Mouse (Mus musculus) limb, embryonic 10.5 days (tissue): ENCODE results near the gene Qrich1. TPM values are rescaled to one million over a fixed set of nuclear protein-coding genes. Genes with fewer than 3 reads are reported as not detected.
"Not testable (repeated sequence)": the region's sequence is repeated elsewhere in the genome, so short reads cannot be mapped to it uniquely, and the experiment has no call there.

ENCODE experiments used
- DNase-seq: peaks from one replicate; pipeline ENCODE4 v3.0.0-alpha.2; 2017; ENCODE audit warnings: low spot score
- H3K27ac ChIP-seq: fragments of 300-500 bp; sonication (generic); 2 replicates; pipeline ENCODE4 v1.5.1; 2016; ENCODE audit warnings: mild to moderate bottlenecking
- H3K27me3 ChIP-seq: fragments of 300-500 bp; sonication (generic); 2 replicates; pipeline ENCODE4 v1.6.1; 2016; ENCODE audit warnings: low read depth, mild to moderate bottlenecking; ENCODE audit not compliant: poor library complexity, severe bottlenecking
- H3K36me3 ChIP-seq: fragments of 300-500 bp; sonication (generic); 2 replicates; pipeline ENCODE4 v1.6.1; 2016; ENCODE audit warnings: mild to moderate bottlenecking, moderate library complexity
- H3K4me1 ChIP-seq: fragments of 300-500 bp; sonication (generic); 2 replicates; pipeline ENCODE4 v1.6.1; 2016
- H3K4me3 ChIP-seq: fragments of 300-500 bp; sonication (generic); 2 replicates; pipeline ENCODE4 v1.5.1; 2016; ENCODE audit warnings: mild to moderate bottlenecking, moderate library complexity
- H3K9me3 ChIP-seq: fragments of 300-500 bp; sonication (generic); replicated peaks from 2 replicates; pipeline ENCODE4 v1.6.1; 2016; ENCODE audit warnings: mild to moderate bottlenecking
- WGBS: fragments of 180-500 bp; shearing (Covaris S2); methylation state at CpG from one replicate; pipeline ENCODE4 v1.1.7; 2016; 5-methylcytosine and 5-hydroxymethylcytosine counted together
- microRNA counts: library from miRNA; unstranded; fragments of <30 nt; microRNA quantifications from one replicate; lab custom pipeline; 2017
- microRNA-seq: library from miRNA; unstranded; fragments of <30 nt; microRNA quantifications from one replicate; pipeline ENCODE4, GENCODE M21; 2017
- polyA plus RNA-seq: library from polyadenylated mRNA; unstranded; fragments of >200 nt; fragmentation: Nextera tagmentation; extraction: Ambion mirVana; gene quantifications from 2 replicates; pipeline ENCODE4 v1.2.1, GENCODE M21; 2016

Gene Qrich1
- polyA plus RNA-seq, 1 experiment from 2014 or later = 173 TPM

DNA sequence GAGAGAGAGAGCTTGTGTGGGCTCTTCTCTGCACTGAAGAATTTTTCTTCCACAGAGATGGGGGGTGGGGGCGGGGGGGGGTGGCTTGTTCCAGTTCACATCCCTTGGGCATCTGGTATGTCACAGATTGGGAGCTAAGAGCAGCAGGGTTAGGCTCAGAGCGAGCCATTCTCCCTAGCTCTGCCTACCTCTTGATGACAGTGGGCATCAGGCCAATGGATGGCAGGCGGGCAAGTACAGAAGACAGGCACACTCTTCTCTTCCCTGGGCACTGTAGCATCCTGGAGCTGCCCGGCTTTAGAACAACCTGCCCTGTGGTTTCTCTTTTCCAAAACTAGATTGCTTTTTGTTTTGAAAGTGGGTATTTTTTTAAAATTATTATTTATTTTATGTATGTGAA, 74.9 kb downstream of the Qrich1 start:
- H3K4me3 ChIP-seq = no peak overlapping the region
- 94% methylated on average over 4 of the region's 4 CpGs for WGBS
- no peak overlapping the region for H3K27ac ChIP-seq
- peaks cover 35% of the 10 kb centered on the region for H3K4me1 ChIP-seq
- no peaks in the 10 kb centered on the region for H3K9me3 ChIP-seq
- no peaks in the 10 kb centered on the region for H3K36me3 ChIP-seq
- H3K27me3 ChIP-seq = peaks cover 6% of the 10 kb centered on the region; the same call in 1 of the 2 replicates
- DNase-seq = no peak

GRCm38 (mm10) chr9:108594354-108594753, 77.7 kb downstream of the Qrich1 start:
- DNase-seq = no peak
- no peaks in the 10 kb centered on the region for H3K36me3 ChIP-seq
- H3K27me3 ChIP-seq = peaks cover 13% of the 10 kb centered on the region
- no peak overlapping the region for H3K4me3 ChIP-seq
- no peak overlapping the region for H3K27ac ChIP-seq
- 88% methylated on average over 3 of the region's 3 CpGs for WGBS
- peaks cover 21% of the 10 kb centered on the region for H3K4me1 ChIP-seq
- no peaks in the 10 kb centered on the region for H3K9me3 ChIP-seq

DNA sequence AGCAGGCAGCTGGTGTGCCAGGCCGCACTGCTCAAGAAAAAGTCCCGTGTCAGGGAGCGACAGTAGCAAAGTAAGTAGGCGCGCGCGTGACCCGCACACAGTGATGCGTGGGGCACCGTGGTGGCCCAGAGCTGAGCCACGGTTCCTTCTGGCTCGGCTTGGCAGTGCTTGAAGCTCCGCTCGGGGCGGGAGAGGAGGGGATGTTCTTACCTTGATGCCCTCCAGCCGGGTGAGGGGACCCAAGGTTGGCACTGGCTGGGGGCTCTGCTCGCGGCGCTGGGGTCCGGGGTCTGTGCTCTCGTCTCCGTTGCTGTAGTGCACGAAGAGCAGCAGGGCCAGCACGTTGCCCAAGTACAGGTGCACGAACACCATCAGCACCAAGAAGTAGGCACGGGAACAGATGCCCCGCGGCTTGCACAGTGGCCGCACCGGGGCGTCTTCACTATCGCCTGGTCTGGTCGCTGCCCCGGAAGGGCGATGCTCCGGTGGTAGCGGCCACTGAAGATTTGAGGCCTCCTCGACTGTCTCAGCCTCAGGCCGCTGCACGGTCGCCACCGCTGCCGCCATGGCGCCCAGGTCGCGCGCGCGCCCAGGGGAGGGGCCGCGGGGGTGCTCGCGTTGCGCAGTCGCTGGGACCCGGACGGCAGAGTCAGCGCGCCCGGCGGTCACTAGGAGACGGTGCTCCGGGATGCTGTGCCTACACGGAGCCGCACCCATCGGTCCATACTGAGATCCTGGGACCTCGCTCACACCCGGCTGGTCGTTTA, 80.6 kb downstream of the Qrich1 start, which contains the start of gene P4htm:
TSS of gene P4htm (minus strand) at position 670 of the 767 bp plus-strand sequence.
- Histone ChIP-seq H3K9me3 (no peaks in the 10 kb centered on the region), H3K27me3 (peaks cover 13% of the 10 kb centered on the region), H3K4me3 (peak within 1 kb of the TSS; percentile 84), H3K27ac (peak within 1 kb of the TSS; percentile 82), H3K4me1 (peaks cover 15% of the 10 kb centered on the region), H3K36me3 (peaks cover 6% of the 10 kb centered on the region; the same call in 1 of the 2 replicates)
- peak; percentile 76 for DNase-seq
- 2% methylated on average over 69 of the region's 69 CpGs for WGBS

DNA sequence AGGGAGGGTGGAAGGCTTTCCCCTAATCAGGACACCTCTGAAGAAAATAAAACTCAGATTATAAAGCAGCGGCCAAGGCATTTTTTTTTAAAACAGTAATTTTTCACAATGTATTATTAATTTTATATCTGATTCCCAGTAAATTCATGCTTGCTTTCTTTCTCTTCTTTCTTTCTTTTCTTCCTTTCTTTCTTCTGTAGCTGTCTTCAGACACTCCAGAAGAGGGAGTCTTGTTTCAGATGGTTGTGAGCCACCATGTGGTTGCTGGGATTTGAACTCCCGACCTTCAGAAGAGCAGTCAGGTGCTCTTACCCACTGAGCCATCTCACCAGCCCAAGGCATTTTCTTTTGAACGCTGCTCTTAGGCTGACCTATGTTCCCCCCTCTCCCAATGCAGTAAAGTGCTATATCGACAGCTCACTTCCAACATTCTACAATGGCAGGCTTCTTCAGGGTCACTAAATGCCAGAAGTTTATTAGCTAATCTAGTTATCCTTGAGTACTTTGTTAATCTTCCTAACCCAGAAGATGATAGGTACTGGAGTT, 82.5 kb downstream of the Qrich1 start:
- no peak overlapping the region for H3K4me3 ChIP-seq
- peaks cover 25% of the 10 kb centered on the region for H3K36me3 ChIP-seq
- DNase-seq = no peak
- WGBS = 78% methylated on average over 4 of the region's 4 CpGs
- H3K9me3 ChIP-seq = no peaks in the 10 kb centered on the region
- H3K27me3 ChIP-seq = peaks cover 13% of the 10 kb centered on the region
- H3K27ac ChIP-seq = no peak overlapping the region
- peaks cover 17% of the 10 kb centered on the region for H3K4me1 ChIP-seq

DNA sequence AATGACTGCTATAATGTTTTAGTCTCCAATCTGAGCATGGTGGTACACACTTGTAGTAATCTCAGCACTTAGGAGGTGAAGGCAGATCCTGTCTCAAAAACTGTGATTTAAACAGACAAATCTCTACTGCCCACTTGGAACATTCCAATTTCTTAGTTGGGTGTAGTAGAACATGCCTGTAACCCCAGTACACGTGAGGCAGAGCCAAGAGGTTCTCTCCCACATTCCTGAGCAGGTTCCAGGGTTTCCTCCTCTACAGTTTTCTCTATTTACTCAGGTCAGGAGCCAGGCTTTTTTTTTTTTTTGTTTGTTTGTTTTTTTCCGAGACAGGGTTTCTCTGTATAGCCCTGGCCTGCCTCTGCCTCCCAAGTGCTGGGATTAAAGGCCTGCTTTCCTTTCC, 83.4 kb downstream of the Qrich1 start:
- no peak overlapping the region for H3K27ac ChIP-seq
- no peak for DNase-seq
- H3K36me3 ChIP-seq = peaks cover 35% of the 10 kb centered on the region
- H3K4me3 ChIP-seq = no peak overlapping the region
- 66% methylated on average over 2 of the region's 2 CpGs for WGBS
- H3K9me3 ChIP-seq = no peaks in the 10 kb centered on the region
- H3K27me3 ChIP-seq = peaks cover 13% of the 10 kb centered on the region
- peaks cover 26% of the 10 kb centered on the region for H3K4me1 ChIP-seq

DNA sequence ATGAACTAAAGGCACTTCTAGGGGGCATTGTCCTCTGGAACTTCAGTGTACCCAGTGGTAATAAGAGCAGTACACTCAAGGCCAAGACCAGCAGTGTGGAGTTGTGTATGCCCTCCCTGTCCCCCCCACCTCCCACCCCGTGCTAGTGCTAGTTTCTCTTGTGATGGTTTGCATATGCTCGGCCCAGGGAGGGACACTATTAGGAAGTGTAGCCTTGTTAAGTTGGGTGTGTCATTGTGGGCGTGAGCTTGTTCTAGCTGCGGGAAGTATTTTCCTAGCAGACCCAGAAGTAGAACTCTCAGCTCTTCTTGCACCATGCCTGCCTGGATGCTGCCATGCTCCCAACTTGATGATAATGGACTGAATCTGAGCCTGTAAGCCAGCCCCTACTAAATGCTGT, 85.4 kb downstream of the Qrich1 start:
- peaks cover 23% of the 10 kb centered on the region for H3K4me1 ChIP-seq
- H3K36me3 ChIP-seq = peaks cover 53% of the 10 kb centered on the region
- no peak for DNase-seq
- H3K27ac ChIP-seq = no peak overlapping the region
- WGBS = 82% methylated on average over 4 of the region's 4 CpGs
- H3K27me3 ChIP-seq = peaks cover 3% of the 10 kb centered on the region; the same call in 1 of the 2 replicates
- no peak overlapping the region for H3K4me3 ChIP-seq
- no peaks in the 10 kb centered on the region for H3K9me3 ChIP-seq

- H3K4me3 ChIP-seq, H3K27ac ChIP-seq, H3K27me3 ChIP-seq, H3K9me3 ChIP-seq, DNase-seq: not testable (repeated sequence)
- WGBS = 90% methylated on average over 5 of the region's 5 CpGs
- peaks cover 12% of the 10 kb centered on the region for H3K4me1 ChIP-seq
- peaks cover 99% of the 10 kb centered on the region for H3K36me3 ChIP-seq
These were observed 91.3 kb downstream of the Qrich1 start for GRCm38 (mm10) chr9:108607929-108608328.

GRCm38 (mm10) chr9:108608889-108609288, 92.3 kb downstream of the Qrich1 start:
- Histone ChIP-seq H3K9me3 (no peaks in the 10 kb centered on the region), H3K27me3 (no peaks in the 10 kb centered on the region), H3K4me3 (no peak overlapping the region), H3K4me1 (peaks cover 12% of the 10 kb centered on the region), H3K27ac (no peak overlapping the region), H3K36me3 (peaks cover 99% of the 10 kb centered on the region)
- DNase-seq = no peak
- WGBS = 95% methylated on average over 4 of the region's 4 CpGs

MicroRNAs within 50 kb of the gene (microRNA counts, 519-probe panel; counts per million panel counts)
- 4,814 counts per million, percentile 84 among the panel's probes with 10 or more counts for microRNA mmu-miR-191 (lab: Ali Mortazavi, UCI)
- 3,878 counts per million, percentile 78 among the panel's probes with 10 or more counts for microRNA mmu-miR-425 (lab: Ali Mortazavi, UCI)

Small RNA genes lying within 50 kb of the gene (microRNA-seq; reads per million reads assigned to microRNA genes)
- gene Gm24083 = not detected
- gene Mir191 = not detected
- gene Mir425 = 2,079 reads per million, percentile 84 among the genes with 10 or more reads in this experiment

Other genes starting within 250 kb of the Qrich1 start
- gene Nicn1, start 226.4 kb upstream of the Qrich1 start, polyA plus RNA-seq = 32.9 and 35.8 TPM in 2 replicates
- gene Amt, start 220.0 kb upstream of the Qrich1 start, polyA plus RNA-seq = 23.1 and 24.8 TPM in 2 replicates
- 246 and 250 TPM in 2 replicates for gene Rhoa, start 210.7 kb upstream of the Qrich1 start, polyA plus RNA-seq
- gene Tcta, start 210.6 kb upstream of the Qrich1 start, polyA plus RNA-seq = 9.2 and 11.5 TPM in 2 replicates
- gene Gpx1, start 177.9 kb upstream of the Qrich1 start, polyA plus RNA-seq = 824 and 909 TPM in 2 replicates
- 132 and 140 TPM in 2 replicates for gene Usp4, start 169.0 kb upstream of the Qrich1 start, polyA plus RNA-seq
- 0.69 and 0.98 TPM in 2 replicates for gene 1700102P08Rik, start 124.0 kb upstream of the Qrich1 start, polyA plus RNA-seq
- 1.1 and 1.3 TPM in 2 replicates for gene Ccdc36, start 88.3 kb upstream of the Qrich1 start, polyA plus RNA-seq
- not detected in 2 replicates for gene BC048562, start 80.3 kb upstream of the Qrich1 start, polyA plus RNA-seq
- 62.8 and 65.8 TPM in 2 replicates for gene Ccdc71, start 56.3 kb upstream of the Qrich1 start, polyA plus RNA-seq
- gene Klhdc8b, start 55.2 kb upstream of the Qrich1 start, polyA plus RNA-seq = 10.9 and 17.8 TPM in 2 replicates
- 19.7 and 31.6 TPM in 2 replicates for gene Lamb2, start 37.1 kb upstream of the Qrich1 start, polyA plus RNA-seq
- gene Usp19, start 26.2 kb upstream of the Qrich1 start, polyA plus RNA-seq = 87.2 and 107 TPM in 2 replicates
- 124 and 127 TPM in 2 replicates for gene Qars, start 9.1 kb upstream of the Qrich1 start, polyA plus RNA-seq
- gene Impdh2, start 43.5 kb downstream of the Qrich1 start, polyA plus RNA-seq = 255 and 288 TPM in 2 replicates
- gene Ndufaf3, start 50.6 kb downstream of the Qrich1 start, polyA plus RNA-seq = 46.2 and 49.3 TPM in 2 replicates
- gene Dalrd3, start 53.1 kb downstream of the Qrich1 start, polyA plus RNA-seq = 175 and 214 TPM in 2 replicates
- gene Wdr6, start 61.9 kb downstream of the Qrich1 start, polyA plus RNA-seq = 165 and 236 TPM in 2 replicates
- gene P4htm, start 80.9 kb downstream of the Qrich1 start, polyA plus RNA-seq = 3.7 and 6.5 TPM in 2 replicates
- 59.0 and 59.2 TPM in 2 replicates for gene Arih2, start 132.6 kb downstream of the Qrich1 start, polyA plus RNA-seq
- 28.8 and 35.7 TPM in 2 replicates for gene Slc25a20, start 145.3 kb downstream of the Qrich1 start, polyA plus RNA-seq
- 27.0 and 27.8 TPM in 2 replicates for gene Prkar2a, start 172.5 kb downstream of the Qrich1 start, polyA plus RNA-seq